Mouse (Mus musculus) kidney, adult 11 months (tissue): ENCODE measurements around the gene Chst15.
A peak's percentile ranks its signal among the peaks of the same experiment; 100 is the strongest.

Experiments used
- DNase-seq: peaks from one replicate; pipeline ENCODE4 v3.0.0; 2022

The Chst15 gene

DNA sequence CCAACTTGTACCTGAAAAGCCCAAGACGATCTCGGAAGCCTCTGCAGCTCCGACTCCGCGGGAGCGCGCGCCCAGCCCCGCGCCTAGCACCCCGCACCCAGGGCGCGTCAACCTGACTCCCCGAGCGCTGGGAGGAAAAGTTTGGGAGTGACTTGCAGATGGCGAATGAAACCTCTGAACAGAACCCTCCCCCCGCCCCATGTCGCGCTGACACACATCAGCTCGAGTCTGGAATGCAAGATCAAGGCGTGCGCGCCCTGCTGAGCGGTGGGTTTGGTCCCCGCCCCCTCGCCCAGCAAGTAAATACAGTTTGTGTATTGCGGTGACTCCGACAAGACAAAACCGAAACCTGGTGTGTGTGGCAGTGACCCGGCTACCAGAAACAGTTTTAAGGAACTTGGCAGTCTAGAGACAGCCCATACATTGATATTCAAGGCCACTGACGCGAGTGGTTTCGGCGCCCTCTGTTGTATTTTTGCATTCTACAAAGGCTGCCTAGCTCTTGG, at the start of gene Chst15:
TSS of gene Chst15 (minus strand) at position 193 of the 506 bp plus-strand sequence.
- DNase-seq = peak; percentile 72

DNA sequence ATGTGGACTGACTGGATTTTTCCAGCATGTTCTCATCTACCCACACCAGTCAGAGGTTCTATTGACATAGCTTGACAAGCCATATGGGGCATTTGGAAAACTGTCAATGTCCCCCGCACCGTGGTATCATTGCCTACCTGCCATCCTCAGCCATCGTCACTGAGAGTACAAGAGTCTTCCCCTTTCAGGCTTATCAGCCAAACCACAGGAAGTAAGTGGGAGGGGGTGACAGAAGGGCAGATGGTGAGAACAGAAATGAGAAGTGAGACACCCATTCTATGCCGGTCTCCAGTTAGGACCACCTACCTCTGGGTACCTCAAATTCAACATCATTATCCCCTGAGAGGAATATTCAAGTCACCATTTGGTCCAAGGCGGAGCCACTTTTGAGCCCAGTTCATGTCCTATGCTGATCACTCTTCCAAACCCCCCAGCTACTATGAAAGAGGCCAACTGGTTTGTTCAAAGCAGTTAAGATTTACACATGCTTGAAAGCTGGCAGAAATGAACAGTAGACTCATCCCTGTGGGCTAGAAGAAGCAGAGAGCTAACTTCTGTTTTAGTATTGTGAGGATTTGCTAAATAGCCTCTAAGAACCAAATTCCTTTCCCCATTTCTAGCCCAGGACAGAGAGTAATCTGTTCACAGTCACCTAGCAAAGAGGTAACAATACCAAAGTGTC, 48.8 kb upstream of the Chst15 start:
- no peak for DNase-seq

DNA sequence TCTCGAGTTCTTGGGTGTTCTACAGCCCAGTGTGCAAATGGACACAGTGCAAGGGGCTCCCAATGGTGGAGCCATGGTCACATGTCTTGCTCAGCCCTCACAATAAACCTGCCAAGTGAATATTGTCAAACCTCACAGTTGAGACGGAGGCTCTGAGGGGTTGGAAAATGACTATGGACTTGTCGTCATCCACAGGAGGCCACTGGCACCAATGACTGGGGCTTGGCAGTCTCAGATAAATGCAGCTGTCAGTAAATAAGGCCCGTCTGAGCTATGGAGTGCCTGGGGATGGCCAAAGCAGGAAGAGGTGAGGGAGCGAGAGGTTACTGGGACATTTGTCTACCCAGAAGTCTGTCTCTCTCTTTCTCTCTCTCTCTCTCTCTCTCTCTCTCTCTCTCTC, 48.1 kb upstream of the Chst15 start:
- DNase-seq = no peak

DNA sequence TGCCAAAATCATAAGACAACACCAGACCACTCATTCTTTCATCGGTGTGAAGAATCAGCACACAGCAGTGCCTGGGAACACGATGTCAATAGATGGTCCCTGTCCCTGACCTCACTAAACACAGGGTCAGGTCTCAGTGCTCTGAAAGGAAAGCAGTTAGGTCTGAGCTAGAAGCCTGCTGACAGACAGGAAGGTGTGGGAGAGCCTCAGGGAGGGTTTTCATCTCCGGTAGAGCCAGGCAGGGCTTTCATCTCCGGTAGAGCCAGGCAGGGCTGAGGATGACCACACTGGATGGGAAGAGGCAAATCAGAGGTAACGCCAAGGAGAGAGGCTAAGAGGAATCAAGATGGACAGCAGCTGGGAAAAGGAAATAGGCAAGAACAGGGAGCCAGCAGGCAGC, 47.5 kb upstream of the Chst15 start:
- no peak for DNase-seq

DNA sequence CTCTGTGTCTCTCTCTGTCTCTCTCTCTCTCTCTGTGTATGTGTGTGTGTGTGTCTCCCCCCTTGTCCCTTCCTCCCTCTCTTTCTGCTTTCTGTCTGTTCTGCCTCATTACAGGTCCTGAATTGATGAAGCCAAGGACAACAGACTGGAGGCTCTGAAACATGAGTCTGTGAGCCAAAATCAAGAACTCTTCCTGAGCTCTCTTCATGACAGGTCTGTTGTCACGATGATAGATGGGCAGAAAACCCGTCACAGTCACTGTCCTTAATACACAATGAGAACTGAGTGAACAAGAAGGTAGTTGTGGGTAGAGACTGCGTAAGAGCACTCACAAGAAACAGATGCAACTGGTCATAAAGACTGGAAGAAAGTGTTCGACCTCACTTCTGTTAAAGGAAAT, 43.3 kb upstream of the Chst15 start:
- DNase-seq = no peak

DNA sequence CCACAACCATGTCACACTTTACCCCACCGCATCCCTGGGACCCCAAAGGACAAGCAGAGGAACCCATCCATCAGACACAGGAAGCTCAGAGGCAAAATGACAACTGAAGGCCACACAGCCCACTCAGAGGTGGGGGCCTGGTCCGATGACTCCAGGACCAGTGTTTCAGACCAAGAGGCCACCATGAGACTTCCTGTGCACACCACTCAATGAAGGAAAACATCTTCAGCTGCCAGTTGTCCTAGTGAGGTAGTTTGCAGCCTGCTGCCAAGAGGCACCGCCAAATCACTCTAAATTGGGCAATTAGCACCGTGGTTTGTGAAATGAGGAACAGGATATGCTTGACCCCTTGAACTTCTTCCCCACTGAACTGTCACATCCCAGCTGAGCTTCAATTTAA, 41.7 kb upstream of the Chst15 start:
- peak; percentile 74 for DNase-seq

DNA sequence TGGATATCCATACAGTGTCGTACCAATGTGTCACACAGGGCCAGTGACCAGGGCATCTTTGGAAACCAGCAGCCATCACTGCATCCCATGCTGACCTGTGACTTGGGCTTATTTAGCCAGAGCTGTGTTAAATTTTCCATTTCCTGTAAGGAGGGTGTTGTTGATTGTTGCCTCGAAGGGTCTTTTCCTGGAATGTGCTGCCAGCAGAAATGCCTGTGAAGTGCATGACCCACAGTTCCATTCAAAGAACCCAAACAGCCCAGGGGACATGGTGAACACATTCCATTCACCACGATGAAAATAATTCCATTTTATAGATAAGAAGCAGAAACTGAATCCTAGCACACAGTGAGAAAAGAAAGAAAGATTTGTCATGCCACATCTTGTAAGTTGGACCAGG, 41.2 kb upstream of the Chst15 start:
- peak; percentile 44 for DNase-seq

DNA sequence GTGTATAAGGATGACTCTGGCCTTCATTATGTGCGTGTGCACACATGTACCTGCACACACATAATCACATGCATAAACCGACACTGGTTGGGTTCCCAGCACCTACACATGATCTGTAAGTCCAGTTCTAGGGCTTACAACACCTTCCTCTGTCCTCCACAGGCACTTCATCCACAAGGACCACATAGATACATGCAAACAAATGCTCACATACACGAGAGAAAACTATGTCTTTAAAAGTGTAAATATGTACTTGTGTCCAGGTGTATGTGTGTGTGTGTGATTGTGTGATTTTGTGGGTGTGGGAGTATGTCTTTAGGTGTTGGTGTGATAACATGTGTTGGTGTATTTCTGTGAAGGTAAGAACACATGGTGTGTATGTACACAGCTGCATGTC, 40.8 kb upstream of the Chst15 start:
- DNase-seq = no peak

DNA sequence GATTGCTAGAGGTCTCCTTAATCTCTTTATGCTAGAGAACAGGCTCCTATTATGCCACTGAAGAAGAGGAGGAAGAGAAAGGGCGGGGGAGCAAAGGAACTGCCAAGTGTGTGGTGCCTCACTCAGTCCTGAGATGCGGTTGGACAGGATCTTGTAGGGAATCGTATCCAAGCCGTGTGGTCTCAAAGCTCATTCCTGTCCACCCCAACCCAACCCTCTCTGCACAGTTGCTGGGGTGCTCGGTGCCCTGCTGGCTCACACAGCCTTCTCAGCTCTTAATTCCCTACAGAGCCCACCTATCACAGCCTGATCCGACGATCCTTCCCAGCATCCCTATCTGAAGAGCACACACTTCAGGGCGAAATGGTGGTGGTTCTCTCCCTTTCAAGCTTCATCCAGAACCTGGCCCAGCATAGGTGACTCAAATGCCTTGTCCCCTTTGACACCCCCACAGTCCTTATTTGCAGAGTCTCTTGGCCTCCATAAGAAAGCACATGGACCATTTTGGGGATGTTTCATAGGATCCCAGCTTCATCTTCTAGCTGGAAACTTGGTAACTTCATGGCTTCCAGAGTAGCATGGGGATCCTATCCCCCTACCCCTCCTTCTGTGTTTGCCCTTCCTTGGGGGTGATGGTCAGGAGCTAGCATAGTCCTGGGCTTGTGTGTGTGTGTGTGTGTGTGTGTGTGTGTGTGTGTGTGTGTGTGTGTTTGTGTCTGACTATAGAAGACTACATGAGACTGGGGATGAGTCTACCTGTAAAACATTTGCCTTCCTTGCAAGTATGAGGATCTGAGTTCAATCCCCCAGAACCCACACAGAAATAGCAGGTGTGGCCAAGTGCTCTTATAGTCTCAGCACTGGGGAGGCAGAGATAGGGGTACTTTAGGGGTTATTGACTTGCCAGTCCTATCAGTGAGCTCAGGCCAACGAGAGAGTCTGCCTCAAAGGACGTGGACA, 40.1 kb upstream of the Chst15 start:
- no peak for DNase-seq

DNA sequence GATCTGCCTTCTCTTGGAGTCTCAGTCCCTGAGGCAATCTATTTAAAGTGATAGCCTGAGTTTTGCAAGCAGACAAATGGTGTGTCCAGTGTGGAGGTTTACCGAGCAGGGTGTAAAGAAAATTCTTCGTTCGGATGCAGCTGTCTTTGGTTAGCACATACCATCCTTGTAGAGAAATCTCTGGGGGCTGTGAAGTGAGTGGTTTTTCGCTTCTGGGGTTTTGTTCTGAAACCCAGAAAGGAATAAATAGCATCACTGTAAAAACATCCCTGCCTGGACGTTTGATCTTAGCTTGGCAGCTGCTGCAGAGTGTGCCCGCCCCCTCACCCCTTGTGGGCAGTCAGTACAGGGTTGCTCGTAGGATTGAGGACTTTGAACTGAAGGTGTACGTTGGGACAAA, 39.2 kb upstream of the Chst15 start:
- no peak for DNase-seq

DNA sequence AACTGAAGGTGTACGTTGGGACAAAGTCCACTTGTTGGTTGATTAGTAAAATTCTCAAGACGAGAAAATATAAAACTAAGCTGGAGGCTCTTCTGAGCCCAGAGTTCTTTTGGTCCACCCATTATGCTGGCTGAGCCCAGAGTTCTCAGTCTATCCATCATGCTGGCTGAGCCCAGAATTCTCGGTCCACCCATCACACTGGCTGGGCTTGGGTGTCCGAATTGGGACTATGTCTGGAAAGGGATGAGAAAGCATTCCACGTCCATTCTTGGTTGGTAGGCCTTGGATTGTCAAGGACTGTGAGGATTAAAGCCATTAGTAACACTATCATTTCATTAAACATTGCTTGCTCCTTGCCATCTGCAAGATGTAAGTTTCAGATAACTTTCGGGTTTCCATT, 38.7 kb upstream of the Chst15 start:
- no peak for DNase-seq

DNA sequence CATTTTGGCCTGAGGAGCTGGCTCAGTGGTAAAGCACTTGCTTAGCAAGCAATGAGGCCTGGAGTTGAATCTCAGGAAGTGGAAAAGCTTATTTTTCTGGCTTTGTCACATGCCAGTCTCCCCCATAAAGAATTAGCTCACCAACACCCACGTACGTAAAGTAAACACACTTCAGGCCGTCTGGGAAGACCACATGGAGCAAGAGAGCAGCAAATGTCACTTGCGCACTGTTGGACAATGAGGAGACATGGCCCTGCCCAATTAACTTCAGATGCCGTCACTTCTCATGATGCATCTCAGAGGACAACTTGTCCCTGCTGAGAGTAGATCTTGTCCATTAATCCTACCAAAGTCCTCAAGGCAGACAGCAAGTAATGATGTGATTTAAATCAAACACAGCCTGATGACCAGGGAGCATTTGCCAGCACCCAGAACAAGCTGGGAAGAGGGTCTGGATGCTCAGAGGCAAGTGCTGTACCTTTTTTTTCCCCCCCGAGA, 32.1 kb upstream of the Chst15 start:
- no peak for DNase-seq

DNA sequence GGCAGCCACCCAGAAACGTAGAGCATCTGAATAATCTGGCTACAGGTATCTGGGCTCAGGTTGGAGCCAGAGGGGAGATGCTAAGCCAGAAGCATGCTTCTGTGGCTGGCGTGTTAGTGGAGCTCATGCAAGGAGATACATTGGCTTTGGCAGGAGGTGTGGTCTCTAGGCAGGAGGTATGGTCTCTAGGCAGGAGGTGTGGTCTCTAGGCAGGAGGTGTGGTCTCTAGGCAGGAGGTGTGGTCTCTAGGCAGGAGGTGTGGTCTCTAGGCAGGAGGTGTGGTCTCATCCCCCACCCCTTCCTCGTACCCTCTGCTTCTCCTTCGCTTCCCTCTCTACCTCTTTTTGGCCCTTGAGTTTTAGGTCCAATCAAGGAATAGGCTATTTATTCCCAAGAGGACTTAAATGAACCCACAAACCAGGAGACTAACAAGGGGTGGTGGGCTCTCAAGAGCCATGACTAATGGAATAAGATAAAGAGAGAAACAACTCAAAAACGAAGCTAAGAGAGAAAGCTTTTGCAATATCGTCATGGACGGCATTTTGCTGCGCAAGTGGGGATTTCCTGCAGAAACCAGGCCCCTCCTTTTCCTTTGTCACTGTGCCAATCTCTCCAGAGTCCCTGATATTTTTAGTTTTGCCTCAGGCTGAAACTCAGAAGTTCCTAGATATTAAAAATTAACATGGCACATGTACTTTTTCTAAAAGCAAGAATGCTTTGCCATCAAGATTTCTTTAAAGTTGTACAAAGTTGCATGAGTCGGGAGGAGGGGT, 30.4 kb upstream of the Chst15 start:
- DNase-seq = peak; percentile 20

DNA sequence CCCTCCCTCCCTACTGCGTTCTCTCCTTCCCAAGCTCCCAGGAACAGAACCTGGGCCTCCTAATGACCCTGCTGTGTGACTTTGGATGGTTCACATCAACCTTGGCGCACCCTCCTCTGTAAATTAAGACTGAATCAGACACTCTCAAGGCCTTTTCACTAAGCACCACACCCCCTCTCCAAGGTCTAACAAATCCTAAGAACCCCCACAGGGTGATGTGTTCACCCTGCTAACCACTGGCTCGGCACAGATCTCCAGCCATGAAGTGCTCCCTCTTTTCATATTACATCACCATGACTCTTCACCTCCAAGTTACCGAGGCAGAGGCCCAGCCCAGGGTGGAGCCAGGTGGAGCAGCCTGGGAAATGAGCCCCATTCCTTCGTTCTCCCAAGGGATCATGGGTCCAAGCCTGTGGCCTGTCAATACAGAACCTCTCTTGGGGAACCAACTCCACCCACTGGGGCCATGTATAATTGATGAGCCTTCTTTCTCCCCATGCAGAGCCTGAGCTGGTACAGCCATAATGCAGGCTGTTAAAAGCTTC, 28.6 kb upstream of the Chst15 start:
- no peak for DNase-seq

DNA sequence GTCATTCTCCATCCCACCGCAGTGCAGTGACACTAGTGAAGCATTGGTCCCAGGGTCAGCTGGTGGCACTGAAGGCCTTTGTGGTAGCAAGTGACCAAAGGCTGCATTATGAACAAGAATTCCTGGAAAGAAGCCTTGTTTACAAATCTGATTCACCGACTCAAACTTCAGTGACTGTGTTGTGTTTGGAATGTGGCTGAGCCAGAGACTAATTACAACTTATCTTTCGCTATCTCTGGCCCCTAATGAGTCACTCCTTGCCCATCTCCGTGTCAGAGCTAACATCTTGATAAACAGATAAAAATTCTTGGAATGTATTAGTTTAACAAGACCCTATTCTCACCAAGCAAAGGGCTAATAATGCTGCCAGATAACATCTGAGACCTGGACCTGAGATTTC, 27.6 kb upstream of the Chst15 start:
- no peak for DNase-seq

DNA sequence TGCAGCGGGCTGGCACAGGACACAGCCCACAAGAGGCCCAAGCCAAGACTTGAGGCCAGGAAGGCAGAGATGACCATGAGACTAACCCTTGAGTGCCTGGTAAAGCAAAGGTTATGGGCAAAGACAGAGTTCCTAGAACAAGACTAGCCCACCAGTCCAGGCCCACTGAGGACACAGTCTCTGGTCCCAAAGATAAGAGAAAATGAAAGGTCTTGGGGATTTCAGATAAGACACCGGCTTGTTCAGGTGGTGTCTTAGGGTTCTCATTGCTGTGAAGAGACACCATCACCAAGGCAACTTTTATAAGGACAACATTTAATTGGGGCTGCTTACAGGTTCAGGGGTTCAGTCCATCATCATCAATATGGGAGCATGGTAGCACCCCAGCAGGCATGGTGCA, 26.9 kb upstream of the Chst15 start:
- no peak for DNase-seq

DNA sequence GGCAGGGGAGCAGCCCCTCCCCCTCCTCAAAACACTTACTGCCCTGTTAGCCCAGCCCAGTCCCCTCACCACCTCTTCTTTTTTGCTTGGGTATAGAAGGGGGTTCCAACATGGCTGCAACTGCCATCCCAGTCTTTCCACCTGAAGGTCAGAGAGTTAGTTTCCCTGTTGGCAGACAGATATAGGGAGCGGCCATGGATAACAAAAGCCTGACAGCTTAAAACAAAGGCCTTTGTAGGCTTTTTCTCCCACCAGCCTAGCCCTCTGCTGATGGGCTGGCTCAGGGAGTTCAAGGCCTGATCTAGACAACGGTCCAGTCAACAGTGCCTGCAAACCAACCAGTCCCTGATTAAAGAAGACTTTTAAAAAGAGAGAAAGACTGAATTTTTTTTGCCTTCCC, 26.1 kb upstream of the Chst15 start:
- no peak for DNase-seq

DNA sequence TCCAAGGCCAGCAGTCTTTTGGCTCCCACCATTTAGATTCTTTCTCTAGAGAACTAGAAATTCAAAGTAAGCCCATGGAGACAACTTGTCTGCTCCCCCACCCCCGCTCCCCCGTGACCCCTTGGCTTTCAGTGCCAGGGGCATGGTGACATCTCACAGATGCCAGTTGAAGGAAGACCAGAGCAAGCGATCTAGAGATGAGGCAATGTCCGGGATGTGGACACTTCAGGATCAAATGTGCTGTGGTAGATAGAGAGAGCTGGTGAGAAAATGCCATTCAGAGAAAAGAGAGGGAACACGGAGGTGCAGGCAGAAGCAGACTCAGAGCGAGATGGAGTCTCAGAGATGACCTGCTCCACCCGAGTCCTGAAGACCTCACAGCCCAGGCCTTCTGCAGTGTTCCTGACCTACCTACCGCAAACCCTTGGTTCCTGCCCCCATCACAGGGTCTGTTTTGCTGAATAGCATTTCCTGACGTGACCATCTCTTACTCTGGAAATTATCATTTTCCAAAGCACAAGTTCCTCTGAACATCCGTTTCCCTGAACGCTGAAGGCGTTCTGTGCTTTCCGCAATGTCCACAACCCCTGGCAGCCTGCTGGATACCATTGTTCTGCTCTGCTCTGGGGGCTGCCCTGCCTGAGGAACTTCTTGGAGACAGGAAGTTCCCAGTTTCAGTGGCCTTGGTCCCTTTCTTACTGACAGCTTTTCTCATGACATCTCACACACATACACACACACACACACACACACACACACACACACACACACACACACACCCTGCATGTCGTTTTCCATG, 22.2 kb upstream of the Chst15 start:
- no peak for DNase-seq

DNA sequence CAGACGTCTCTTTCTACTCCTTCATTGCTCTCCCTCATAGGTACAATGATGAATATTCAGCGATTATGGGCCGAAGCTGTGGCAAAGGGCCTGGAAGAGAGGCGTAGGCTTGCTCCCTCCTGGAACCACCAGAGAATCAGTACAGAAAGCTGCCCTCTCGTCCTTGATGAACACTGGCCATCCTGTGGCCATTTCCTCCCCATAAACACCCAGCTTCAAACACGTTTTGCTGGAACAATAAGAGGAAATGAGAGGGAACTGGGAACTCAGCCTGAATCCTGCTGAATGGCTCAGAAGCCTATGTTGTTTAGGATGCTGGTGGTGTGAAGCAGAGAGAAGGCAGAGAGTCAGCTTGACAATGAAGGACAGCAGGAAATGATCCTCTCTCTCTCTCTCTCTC, 21.3 kb upstream of the Chst15 start:
- DNase-seq = peak; percentile 34

DNA sequence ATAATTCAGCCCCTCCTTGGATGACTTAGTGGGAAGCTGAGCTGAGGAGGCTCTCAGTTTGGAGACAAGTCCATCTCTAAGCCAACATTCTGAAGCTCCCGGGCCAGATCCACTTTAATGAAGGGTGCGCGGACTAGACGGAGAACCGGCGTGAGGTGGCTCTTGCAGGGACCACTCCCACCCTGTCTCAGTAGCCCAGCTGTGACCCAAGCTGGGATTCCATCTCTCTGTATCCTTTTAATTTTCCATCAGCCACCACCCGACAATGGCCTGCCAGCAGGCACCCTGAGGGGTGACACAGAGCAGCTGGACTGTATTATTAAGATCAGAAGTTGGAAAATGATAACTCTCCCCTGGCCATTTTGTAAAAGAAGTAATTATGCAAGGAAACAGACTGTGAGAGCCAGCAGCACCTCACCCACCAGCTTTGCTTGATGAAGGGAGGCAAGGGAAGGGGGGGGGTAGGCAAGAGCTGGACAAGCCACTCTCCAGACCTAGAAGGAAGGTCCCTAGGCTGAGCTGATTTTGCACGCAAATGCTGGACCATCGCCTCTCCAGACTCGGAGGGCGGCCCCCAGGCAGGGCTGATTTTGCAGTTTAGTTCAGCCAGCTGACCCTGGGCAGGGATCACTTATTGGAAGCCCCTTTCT, 20.4 kb upstream of the Chst15 start:
- no peak for DNase-seq

DNA sequence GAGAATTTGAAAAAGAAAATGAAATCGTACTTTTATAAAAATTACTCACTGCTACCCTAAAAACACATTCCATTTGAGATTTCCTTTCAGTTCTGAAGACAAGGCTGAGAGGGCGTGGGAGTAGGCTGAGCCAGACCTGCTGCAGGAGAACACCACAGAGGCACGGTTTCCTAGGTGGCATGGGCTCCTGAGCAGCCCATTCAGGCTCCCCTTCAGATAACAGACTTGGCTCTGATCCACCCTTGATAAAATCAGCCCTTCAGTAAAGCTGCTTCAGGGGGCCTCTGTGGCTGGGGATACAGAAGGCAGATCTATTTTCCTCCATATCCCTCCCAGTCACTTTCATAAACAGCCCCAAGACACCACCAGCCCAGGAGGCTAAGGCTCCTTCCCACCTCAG, 19.8 kb upstream of the Chst15 start:
- no peak for DNase-seq
